Mouse (Mus musculus) MEL (cell line): ENCODE data around the gene Slc20a1. TPM values are rescaled to one million over a fixed set of nuclear protein-coding genes. Genes with fewer than 3 reads are reported as not detected.

ENCODE experiments used
- DNase-seq: peaks from one replicate; pipeline ENCODE4 v3.0.0; 2011; ENCODE audit warnings: low read depth, low spot score
- H3K27ac ChIP-seq: 2 replicates; pipeline ENCODE4 v1.5.1; 2012; ENCODE audit warnings: low read depth, mild to moderate bottlenecking, control low read depth, low read length, moderate library complexity; ENCODE audit not compliant: control insufficient read depth
- H3K27me3 ChIP-seq, 2 experiments: fragments of 150-350 bp in 1 of 2; sonication (generic) in 1 of 2; 2 replicates each; pipeline ENCODE4 v1.6.1; 2012; ENCODE audit warnings: low read length in 2 of 2, mild to moderate bottlenecking in 2 of 2, improper control_type of control experiment in 1 of 2, moderate library complexity in 1 of 2; ENCODE audit not compliant: insufficient read depth in 2 of 2, control insufficient read depth in 1 of 2
- H3K36me3 ChIP-seq, 2 experiments: 2 replicates each; pipeline ENCODE4 v1.6.1; 2012 to 2014; ENCODE audit warnings: low read length in 2 of 2, improper control_type of control experiment in 1 of 2, inconsistent platforms in 1 of 2, mild to moderate bottlenecking in 1 of 2; ENCODE audit not compliant: insufficient read depth in 2 of 2, control insufficient read depth in 1 of 2
- H3K4me1 ChIP-seq, 2 experiments: fragments of 150-350 bp in 1 of 2; sonication (generic) in 1 of 2; 2 replicates each; pipeline ENCODE4 v1.6.1; 2012; ENCODE audit warnings: low read length in 2 of 2, improper control_type of control experiment in 1 of 2, mild to moderate bottlenecking in 1 of 2; ENCODE audit not compliant: insufficient read depth in 2 of 2, control insufficient read depth in 1 of 2
- H3K4me3 ChIP-seq, 2 experiments: fragments of 150-350 bp in 1 of 2; sonication (generic) in 1 of 2; 2 replicates each; pipeline ENCODE4 v1.5.1; 2012; ENCODE audit warnings: low read depth in 2 of 2, low read length in 2 of 2, mild to moderate bottlenecking in 2 of 2, moderate library complexity in 2 of 2, control low read depth in 1 of 2, improper control_type of control experiment in 1 of 2; ENCODE audit not compliant: control insufficient read depth in 1 of 2, insufficient read depth in 1 of 2
- H3K79me2 ChIP-seq: 2 replicates; pipeline ENCODE4 v1.6.1; 2012; ENCODE audit warnings: mild to moderate bottlenecking, low read length, moderate library complexity; ENCODE audit not compliant: control insufficient read depth, poor library complexity, insufficient read depth
- H3K9ac ChIP-seq: 2 replicates; pipeline ENCODE4 v1.6.1; 2012; ENCODE audit warnings: low read depth, mild to moderate bottlenecking, control low read depth, low read length, moderate library complexity; ENCODE audit not compliant: control insufficient read depth, poor library complexity, severe bottlenecking
- H3K9me3 ChIP-seq: fragments of 150-350 bp; sonication (generic); replicated peaks from 2 replicates; pipeline ENCODE4 v1.6.1; 2012; ENCODE audit warnings: mild to moderate bottlenecking, low read length, improper control_type of control experiment, moderate library complexity; ENCODE audit not compliant: insufficient read depth
- BHLHE40 ChIP-seq: IDR thresholded peaks from 2 replicates; pipeline ENCODE4 v1.6.1; 2012; ENCODE audit warnings: low read depth, mild to moderate bottlenecking, inconsistent platforms, low read length, improper control_type of control experiment, borderline replicate concordance
- CHD1 ChIP-seq: IDR thresholded peaks from 2 replicates; pipeline ENCODE4 v1.6.1; 2012; ENCODE audit warnings: low read depth, mild to moderate bottlenecking, inconsistent platforms, low read length, improper control_type of control experiment
- ELF1 ChIP-seq: IDR thresholded peaks from 2 replicates; pipeline ENCODE4 v1.6.1; 2014; ENCODE audit warnings: low read depth, mild to moderate bottlenecking, inconsistent platforms, low read length, improper control_type of control experiment, moderate library complexity
- EP300 ChIP-seq, 2 experiments: IDR thresholded peaks; 2 replicates each; pipeline ENCODE4 v1.6.1; 2011; ENCODE audit warnings: improper control_type of control experiment in 2 of 2, low read length in 2 of 2, low read depth in 1 of 2, mild to moderate bottlenecking in 1 of 2
- ETS1 ChIP-seq: IDR thresholded peaks from 2 replicates; pipeline ENCODE4 v1.6.1; 2012; ENCODE audit warnings: low read depth, mild to moderate bottlenecking, inconsistent platforms, low read length, improper control_type of control experiment, moderate library complexity
- GABPA ChIP-seq: IDR thresholded peaks from 2 replicates; pipeline ENCODE4 v1.6.1; 2012; ENCODE audit warnings: low read depth, mild to moderate bottlenecking, inconsistent platforms, low read length, improper control_type of control experiment, moderate library complexity
- JUND ChIP-seq: IDR thresholded peaks from 2 replicates; pipeline ENCODE4 v1.6.1; 2011; ENCODE audit warnings: low read depth, mild to moderate bottlenecking, improper control_type of control experiment, low read length
- KAT2A ChIP-seq: conservative IDR thresholded peaks from 2 replicates; pipeline ENCODE4 v1.6.1; 2012; ENCODE audit warnings: low read depth, low read length, improper control_type of control experiment, inconsistent platforms
- MEF2A ChIP-seq: IDR thresholded peaks from 2 replicates; pipeline ENCODE4 v1.6.1; 2014; ENCODE audit warnings: low read depth, mild to moderate bottlenecking, inconsistent platforms, low read length, improper control_type of control experiment; ENCODE audit not compliant: poor library complexity, insufficient replicate concordance, severe bottlenecking; ENCODE audit errors: extremely low read depth
- MYC ChIP-seq: IDR thresholded peaks from 2 replicates; pipeline ENCODE4 v1.6.1; 2011; ENCODE audit warnings: low read depth, mild to moderate bottlenecking, low read length, improper control_type of control experiment, moderate library complexity
- POLR2A ChIP-seq, 2 experiments: IDR thresholded peaks; 2 replicates each; pipeline ENCODE4 v1.6.1; 2011 to 2012; ENCODE audit warnings: low read length in 2 of 2, mild to moderate bottlenecking in 2 of 2, control low read depth in 1 of 2, improper control_type of control experiment in 1 of 2, low read depth in 1 of 2, moderate library complexity in 1 of 2; ENCODE audit not compliant: control insufficient read depth in 1 of 2, insufficient read depth in 1 of 2, poor library complexity in 1 of 2
- POLR2AphosphoS2 ChIP-seq: IDR thresholded peaks from 2 replicates; pipeline ENCODE4 v1.6.1; 2011; ENCODE audit warnings: low read length, improper control_type of control experiment
- POLR2AphosphoS5 ChIP-seq: IDR thresholded peaks from 2 replicates; pipeline ENCODE4 v1.6.1; 2012; ENCODE audit warnings: low read depth, borderline replicate concordance, mild to moderate bottlenecking, inconsistent platforms, low read length, moderate library complexity, mixed read lengths
- RAD21 ChIP-seq: IDR thresholded peaks from 2 replicates; pipeline ENCODE4 v1.6.1; 2011; ENCODE audit warnings: mild to moderate bottlenecking, low read depth, low read length, improper control_type of control experiment
- RCOR1 ChIP-seq: IDR thresholded peaks from 2 replicates; pipeline ENCODE4 v1.6.1; 2012; ENCODE audit warnings: low read depth, mild to moderate bottlenecking, inconsistent platforms, low read length, improper control_type of control experiment
- SIN3A ChIP-seq: IDR thresholded peaks from 2 replicates; pipeline ENCODE4 v1.6.1; 2012; ENCODE audit warnings: low read length, improper control_type of control experiment, inconsistent platforms
- SMC3 ChIP-seq: IDR thresholded peaks from 2 replicates; pipeline ENCODE4 v1.6.1; 2011; ENCODE audit warnings: low read depth, low read length, improper control_type of control experiment
- USF2 ChIP-seq, 2 experiments: IDR thresholded peaks; 2 replicates each; pipeline ENCODE4 v1.6.1; 2011 to 2012; ENCODE audit warnings: improper control_type of control experiment in 2 of 2, low read length in 2 of 2, borderline replicate concordance in 1 of 2, inconsistent platforms in 1 of 2, low read depth in 1 of 2, mild to moderate bottlenecking in 1 of 2; ENCODE audit not compliant: insufficient read depth in 1 of 2
- ZMIZ1 ChIP-seq: IDR thresholded peaks from 2 replicates; pipeline ENCODE4 v1.6.1; 2012; ENCODE audit warnings: low read depth, mild to moderate bottlenecking, inconsistent platforms, low read length, improper control_type of control experiment, moderate library complexity
- ZNF384 ChIP-seq: IDR thresholded peaks from 2 replicates; pipeline ENCODE4 v1.6.1; 2012; ENCODE audit warnings: low read depth, mild to moderate bottlenecking, inconsistent platforms, low read length, improper control_type of control experiment
- polyA plus RNA-seq, 2 experiments: library from polyadenylated mRNA; stranded (reverse) in 1 of 2; unstranded in 1 of 2; fragments of >175 nt in 1 of 2; fragments of >200 nt in 1 of 2; gene quantifications; 2 replicates each; pipeline versions ENCODE4 v1.2.1 to v1.2.4; 2012; ENCODE audit warnings: low replicate concordance in 2 of 2, low read depth in 1 of 2; ENCODE audit not compliant: insufficient read length in 2 of 2, insufficient read depth in 1 of 2, missing spikeins in 1 of 2
- total RNA-seq: library from RNA; depleted of rRNA; stranded (reverse); fragments of 300-350 nt; gene quantifications from 2 replicates; pipeline ENCODE4 v1.2.3, GENCODE M21; 2012

Slc20a1 gene
- total and polyA plus RNA-seq, 3 experiments: 69.4 to 80.7 TPM; not detected in 1

- Histone ChIP-seq H3K4me1 (no peaks in the 10 kb centered on the region), H3K9me3 (no peaks in the 10 kb centered on the region), H3K4me3 (no peak overlapping the region), H3K79me2 (no peaks in the 10 kb centered on the region), H3K36me3 (no peaks in the 10 kb centered on the region), H3K27ac (no peak overlapping the region), H3K27me3 (no peaks in the 10 kb centered on the region), H3K9ac (no peak overlapping the region)
- DNase-seq: no peak
- no peak for TF ChIP-seq ZMIZ1
- TF ChIP-seq MEF2A: no peak
- no peak for TF ChIP-seq SIN3A
- TF ChIP-seq ETS1: no peak
- no peak for TF ChIP-seq POLR2A (IDR thresholded peaks at IDR 0.05; ENCODE audit: control insufficient read depth in 1 of 2, insufficient read depth in 1 of 2, low read depth in 1 of 2, low read length in 2 of 2, poor library complexity in 1 of 2)
- no peak for TF ChIP-seq POLR2AphosphoS5
Measured at GRCm38 (mm10) chr2:129243786-129244185, 45.2 kb downstream of the Slc20a1 start.

GRCm38 (mm10) chr2:129244446-129245120 is 46.0 kb downstream of the Slc20a1 start:
- Histone ChIP-seq H3K4me3 (no peak overlapping the region), H3K9me3 (no peaks in the 10 kb centered on the region), H3K27ac (no peak overlapping the region), H3K36me3 (no peaks in the 10 kb centered on the region), H3K4me1 (no peaks in the 10 kb centered on the region), H3K9ac (no peak overlapping the region), H3K27me3 (no peaks in the 10 kb centered on the region), H3K79me2 (no peaks in the 10 kb centered on the region)
- TF ChIP-seq ELF1 (no peak), GABPA (no peak), BHLHE40 (no peak), RAD21 (no peak), ZNF384 (no peak), RCOR1 (no peak), KAT2A (no peak), EP300 (IDR thresholded peaks at IDR 0.05; ENCODE audit: low read depth in 1 of 2, low read length in 2 of 2) (no peak), ETS1 (no peak), SIN3A (no peak), SMC3 (no peak), USF2 (IDR thresholded peaks at IDR 0.05; ENCODE audit: borderline replicate concordance in 1 of 2, insufficient read depth in 1 of 2, low read depth in 1 of 2, low read length in 2 of 2) (no peak), POLR2AphosphoS2 (no peak), CHD1 (no peak), JUND (no peak), MYC (no peak)
- DNase-seq: no peak
